Comparison of ENCODE assay signal across 8 mouse cellular contexts in the genomic region with DNA sequence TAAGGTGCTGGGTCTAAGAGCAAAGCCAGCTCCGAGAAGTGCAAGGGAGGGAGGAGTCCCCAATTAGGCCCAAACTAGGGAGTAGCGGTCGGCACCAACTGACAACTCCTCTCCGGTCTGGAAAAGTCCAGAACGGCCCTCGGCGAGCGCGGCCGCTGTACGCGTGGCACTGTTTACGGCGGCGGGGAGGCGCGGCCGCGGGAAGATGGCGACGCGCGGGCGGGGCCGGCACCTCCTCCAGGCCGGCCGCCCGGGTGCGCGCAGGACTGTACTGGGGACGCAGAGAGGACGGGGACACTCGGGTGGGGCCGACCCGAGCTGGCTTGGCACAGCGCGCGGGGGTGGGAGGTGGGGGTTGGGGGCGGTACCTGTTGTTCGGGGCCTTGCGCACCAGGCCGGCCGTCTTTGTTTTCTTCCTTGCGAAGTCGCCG. TPM values are rescaled to one million over a fixed set of nuclear protein-coding genes. Genes with fewer than 3 reads are reported as not detected.
DNase-seq lines count a peak whose midpoint lies in the region; ATAC-seq and TF ChIP-seq lines count a peak whose summit lies in the region.

No protein-coding gene starts in this region.

- H3K9ac ChIP-seq in intestine, postnatal 0 days (ENCODE audit: low read depth, low read length), result peak overlapping the region; percentile 85
- H3K9ac ChIP-seq in liver, postnatal 0 days (replicated peaks), result peak overlapping the region; percentile 81
- peak overlapping the region; percentile 74 for H3K9ac ChIP-seq in neural tube, embryonic 15.5 days (replicated peaks)

- H3K9me3 ChIP-seq in intestine, postnatal 0 days (ENCODE audit: control insufficient read depth), result no peaks in the 10 kb centered on the region
- H3K9me3 ChIP-seq in liver, postnatal 0 days (ENCODE audit: low read length), result no peaks in the 10 kb centered on the region
- no peaks in the 10 kb centered on the region for H3K9me3 ChIP-seq in neural tube, embryonic 15.5 days (replicated peaks)

- TF ChIP-seq EP300 in liver, postnatal 0 days (IDR thresholded peaks at IDR 0.05; ENCODE audit: low read depth), result no peak

- H3K4me2 ChIP-seq in intestine, postnatal 0 days (replicated peaks; ENCODE audit: low read depth), result peak overlapping the region; percentile 93
- H3K4me2 ChIP-seq in liver, postnatal 0 days (ENCODE audit: low read depth, low read length), result peak overlapping the region; percentile 97
- H3K4me2 ChIP-seq in neural tube, embryonic 15.5 days, result peak overlapping the region; percentile 94

- WGBS in intestine, postnatal 0 days, result under 1% methylated on average over 40 of the region's 46 CpGs
- 2% methylated on average over 31 of the region's 46 CpGs for WGBS in liver, postnatal 0 days (ENCODE audit: insufficient replicate concordance)
- under 1% methylated on average over 33 of the region's 46 CpGs for WGBS in neural tube, embryonic 15.5 days

- H3K4me3 ChIP-seq in intestine, postnatal 0 days (ENCODE audit: low read depth, low read length), result peak overlapping the region; percentile 89
- peak overlapping the region; percentile 87 for H3K4me3 ChIP-seq in liver, postnatal 0 days (ENCODE audit: low read depth, low read length)
- H3K4me3 ChIP-seq in neural tube, embryonic 15.5 days (replicated peaks), result peak overlapping the region; percentile 91

- peaks cover 7% of the 10 kb centered on the region; the same call in 1 of the 2 replicates for H3K36me3 ChIP-seq in intestine, postnatal 0 days (ENCODE audit: control insufficient read depth, insufficient read depth)
- H3K36me3 ChIP-seq in liver, postnatal 0 days (replicated peaks; ENCODE audit: insufficient read depth, low read length), result peaks cover 8% of the 10 kb centered on the region; the same call in 1 of the 2 replicates
- H3K36me3 ChIP-seq in neural tube, embryonic 15.5 days, result peaks cover 13% of the 10 kb centered on the region

- H3K27me3 ChIP-seq in intestine, postnatal 0 days (replicated peaks; ENCODE audit: control insufficient read depth, insufficient read depth, low read length), result no peaks in the 10 kb centered on the region
- no peaks in the 10 kb centered on the region for H3K27me3 ChIP-seq in liver, postnatal 0 days (ENCODE audit: insufficient read depth, low read length)
- H3K27me3 ChIP-seq in neural tube, embryonic 15.5 days (replicated peaks), result no peaks in the 10 kb centered on the region

- peak overlapping the region; percentile 91 for H3K27ac ChIP-seq in intestine, postnatal 0 days (ENCODE audit: low read depth, low read length)
- peak overlapping the region; percentile 96 for H3K27ac ChIP-seq in liver, postnatal 0 days (ENCODE audit: low read depth)
- H3K27ac ChIP-seq in neural tube, embryonic 15.5 days (replicated peaks), result peak overlapping the region; percentile 93

- intact Hi-C loops in left cerebral cortex, postnatal 14 days (cut with DNase I), result loop anchor here (10.0 kb wide), 1 partner anchor 92 kb away; no protein-coding TSS in a partner anchor
- intact Hi-C loops in gastrocnemius, postnatal 36 days (cut with DNase I), result loop anchor here (2.0 to 10.0 kb wide), 4 partner anchors 16 to 532 kb away; partner anchors contain the start of genes Nelfa, Slbp, Tacc3 and Tmem129

- peak; percentile 22 for ATAC-seq in intestine, postnatal 0 days
- peak; percentile 24 for ATAC-seq in liver, postnatal 0 days
- peak; percentile 46 for ATAC-seq in neural tube, embryonic 15.5 days (ENCODE audit: low FRiP score)

- no peak for TF ChIP-seq CTCF in intestine, postnatal 0 days (IDR thresholded peaks at IDR 0.05; ENCODE audit: low read depth)
- TF ChIP-seq CTCF in liver, postnatal 0 days (IDR thresholded peaks at IDR 0.05; ENCODE audit: low read depth), result no peak

- H3K4me1 ChIP-seq in intestine, postnatal 0 days (replicated peaks; ENCODE audit: control insufficient read depth, insufficient read depth, low read length), result peaks cover 7% of the 10 kb centered on the region
- H3K4me1 ChIP-seq in liver, postnatal 0 days (ENCODE audit: insufficient read depth), result peaks cover 50% of the 10 kb centered on the region
- H3K4me1 ChIP-seq in neural tube, embryonic 15.5 days, result peaks cover 61% of the 10 kb centered on the region

- DNase-seq in left cerebral cortex, adult 18-20 months (ENCODE audit: low spot score in 2 of 2), result peak; percentile 31 to 65
- DNase-seq in left cerebral cortex, postnatal 14 days (ENCODE audit: low spot score in 2 of 2), result no peak
- peak; percentile 19 to 45 for DNase-seq in cerebellum, postnatal 4 days (ENCODE audit: low spot score in 2 of 2)
- peak; percentile 58 to 60 for DNase-seq in gastrocnemius, postnatal 36 days
- peak; percentile 76 for DNase-seq in liver, postnatal 0 days
- peak; percentile 48 to 72 for DNase-seq in thymus, postnatal 36 days

RNA-seq across cellular contexts. Expression of gene Mxd4, which starts 0.5 kb away (rescaled TPM):
- total RNA-seq in left cerebral cortex, adult 18-20 months (2021), result 10 to 100 TPM; 74.0 to 80.4 TPM
- total RNA-seq in left cerebral cortex, postnatal 14 days (2021), result 10 to 100 TPM; 75.4 to 87.4 TPM
- 10 to 100 TPM; 28.2 to 31.1 TPM for total RNA-seq in gastrocnemius, postnatal 36 days (2021)
- polyA plus RNA-seq in intestine, postnatal 0 days (2015; fragmentation: Nextera tagmentation; extraction: Ambion mirVana), result 14.1 and 17.7 TPM in 2 replicates
- 7.5 and 9.4 TPM in 2 replicates for polyA plus RNA-seq in liver, postnatal 0 days (2015; fragmentation: Nextera tagmentation; extraction: Ambion mirVana)
- polyA plus RNA-seq in neural tube, embryonic 15.5 days (2015; fragmentation: Nextera tagmentation; extraction: Ambion mirVana), result 25.7 and 29.7 TPM in 2 replicates

RNA-seq across cellular contexts. Expression of gene Haus3, which starts 17.6 kb away (rescaled TPM):
- 1 to 10 TPM; 7.8 to 8.6 TPM for total RNA-seq in left cerebral cortex, adult 18-20 months (2021)
- total RNA-seq in left cerebral cortex, postnatal 14 days (2021), result 1 to 10 TPM; 5.1 to 5.5 TPM
- 1 to 10 TPM; 2.7 to 3.6 TPM for total RNA-seq in gastrocnemius, postnatal 36 days (2021)
- polyA plus RNA-seq in intestine, postnatal 0 days (2015; fragmentation: Nextera tagmentation; extraction: Ambion mirVana), result 9.6 and 10.1 TPM in 2 replicates
- 12.3 and 14.0 TPM in 2 replicates for polyA plus RNA-seq in liver, postnatal 0 days (2015; fragmentation: Nextera tagmentation; extraction: Ambion mirVana)
- polyA plus RNA-seq in neural tube, embryonic 15.5 days (2015; fragmentation: Nextera tagmentation; extraction: Ambion mirVana), result 13.1 and 19.2 TPM in 2 replicates

RNA-seq across cellular contexts. Expression of gene Poln, which starts 17.7 kb away (rescaled TPM):
- total RNA-seq in left cerebral cortex, adult 18-20 months (2021), result 1 to 10 TPM; 1.6 TPM
- total RNA-seq in left cerebral cortex, postnatal 14 days (2021), result under 1 TPM; 0.79 to 0.91 TPM
- total RNA-seq in gastrocnemius, postnatal 36 days (2021), result 1 to 10 TPM in 1 of 2 experiments, under 1 TPM in 1; 0.59 to 1.6 TPM
- 0.41 TPM in 1 of 2 replicates, not detected in the other for polyA plus RNA-seq in intestine, postnatal 0 days (2015; fragmentation: Nextera tagmentation; extraction: Ambion mirVana)
- 0.38 and 0.47 TPM in 2 replicates for polyA plus RNA-seq in liver, postnatal 0 days (2015; fragmentation: Nextera tagmentation; extraction: Ambion mirVana)
- polyA plus RNA-seq in neural tube, embryonic 15.5 days (2015; fragmentation: Nextera tagmentation; extraction: Ambion mirVana), result 0.31 and 0.52 TPM in 2 replicates

Comparison
In these comparisons a context has a peak if more than half of its experiments do, and no peak if none do; other contexts are left out.
1. DNase-seq: peak in left cerebral cortex, adult 18-20 months (2 of 2), cerebellum, postnatal 4 days (2 of 2), gastrocnemius, postnatal 36 days (2 of 2), liver, postnatal 0 days (single experiment) and thymus, postnatal 36 days (2 of 2); none in left cerebral cortex, postnatal 14 days (0 of 2).
2. Peak in every context shown above with its lines, with median percentiles within 50 percentile points of each other: ATAC-seq, H3K27ac ChIP-seq, H3K4me2 ChIP-seq, H3K4me3 ChIP-seq and H3K9ac ChIP-seq.